In genomic region chr10:58210514-58210913, GRCm38 (mm10) we compare ENCODE assay signal across 27 mouse cellular contexts. TPM values are rescaled to one million over a fixed set of nuclear protein-coding genes. Genes with fewer than 3 reads are reported as not detected.
A peak's percentile ranks its signal among the peaks of the same experiment; 100 is the strongest.
DNase-seq lines count a peak whose midpoint lies in the region; ATAC-seq and TF ChIP-seq lines count a peak whose summit lies in the region.
"Had no signal": no experiment of that assay in that cellular context is flagged by ENCODE, and none has a peak within 500 bp of the region (broad histone marks: within the 10 kb centered on the region; RNA-seq: fewer than 3 reads in every experiment).

No protein-coding gene starts in this region.

- H3K4me3 ChIP-seq in heart, adult 2 months: no peak overlapping the region
- no peak overlapping the region for H3K4me3 ChIP-seq in kidney, adult 2 months (ENCODE audit: insufficient read depth, low read depth, low read length)
- peak overlapping the region; percentile 5; the same call in 1 of the 2 replicates for H3K4me3 ChIP-seq in testis, adult 2 months (ENCODE audit: control insufficient read depth, low read depth, low read length)

- H3K36me3 ChIP-seq in heart, adult 2 months (ENCODE audit: control insufficient read depth, insufficient read depth, low read length): no peaks in the 10 kb centered on the region
- no peaks in the 10 kb centered on the region for H3K36me3 ChIP-seq in kidney, adult 2 months (ENCODE audit: control insufficient read depth, insufficient read depth, low read length)
- no peaks in the 10 kb centered on the region for H3K36me3 ChIP-seq in testis, adult 2 months (ENCODE audit: control insufficient read depth, insufficient read depth, low read length)
- H3K36me3 ChIP-seq: G1E had no signal

- H3K27me3 ChIP-seq in heart, adult 2 months (ENCODE audit: control insufficient read depth, insufficient read depth, low read length): peaks cover 2% of the 10 kb centered on the region; the same call in 1 of the 2 replicates
- no peaks in the 10 kb centered on the region for H3K27me3 ChIP-seq in kidney, adult 2 months (replicated peaks; ENCODE audit: control insufficient read depth, insufficient read depth, low read length)
- H3K27me3 ChIP-seq in testis, adult 2 months (ENCODE audit: control insufficient read depth, insufficient read depth, low read length): no peaks in the 10 kb centered on the region

- H3K9ac ChIP-seq in heart, adult 2 months (ENCODE audit: low read depth, low read length): no peak overlapping the region

- 0 out of 2 replicates have a peak, but pooled peaks have one; percentile 8 for ATAC-seq in neutrophil, adult 5-6 weeks (ENCODE audit: extremely low read depth, insufficient number of reproducible peaks, low FRiP score, poor library complexity, severe bottlenecking)
- ATAC-seq: activated CD4-positive, CD25-positive, alpha-beta regulatory T cell, adult 4 months; CD4-positive, CD25-positive, alpha-beta regulatory T cell, adult 4 months; Patski had no signal

- WGBS in heart, adult 2 months: 38% methylated on average over 1 of the region's 1 CpGs
- 68% methylated on average over 1 of the region's 1 CpGs for WGBS in kidney, adult 2 months

- TF ChIP-seq CTCF in heart, adult 2 months (IDR thresholded peaks at IDR 0.05): no peak
- no peak for TF ChIP-seq CTCF in kidney, adult 2 months (conservative IDR thresholded peaks at IDR 0.05; ENCODE audit: insufficient read depth, insufficient read length, low read depth, low read length)
- no peak for TF ChIP-seq CTCF in testis, adult 2 months (IDR thresholded peaks at IDR 0.05; ENCODE audit: control insufficient read depth, insufficient read depth, insufficient replicate concordance, low read depth, low read length)

- no peak for TF ChIP-seq POLR2A in heart, adult 2 months (IDR thresholded peaks at IDR 0.05; ENCODE audit: insufficient read depth, low read depth, low read length)
- TF ChIP-seq POLR2A in kidney, adult 2 months (IDR thresholded peaks at IDR 0.05; ENCODE audit: low read depth, low read length): no peak
- TF ChIP-seq POLR2A in testis, adult 2 months (IDR thresholded peaks at IDR 0.05; ENCODE audit: control insufficient read depth, low read depth, low read length): no peak

- TF ChIP-seq EP300 in heart, adult 2 months (IDR thresholded peaks at IDR 0.05; ENCODE audit: insufficient read depth, low read depth, low read length): no peak

- no peaks in the 10 kb centered on the region; the same call in 1 of the 2 replicates for H3K79me2 ChIP-seq in heart, adult 2 months (replicated peaks; ENCODE audit: control insufficient read depth, insufficient read depth, low read length)

- no peaks in the 10 kb centered on the region for H3K4me1 ChIP-seq in heart, adult 2 months (ENCODE audit: control insufficient read depth, insufficient read depth, low read length)
- no peaks in the 10 kb centered on the region for H3K4me1 ChIP-seq in kidney, adult 2 months (ENCODE audit: control insufficient read depth, insufficient read depth, low read length)
- H3K4me1 ChIP-seq in testis, adult 2 months (ENCODE audit: control insufficient read depth, insufficient read depth, low read length): no peaks in the 10 kb centered on the region

- DNase-seq in heart, adult 11 months: peak; percentile 82
- no peak for DNase-seq in heart, adult 2 months
- peak; percentile 20 for DNase-seq in kidney, adult 2 months
- no peak for DNase-seq in kidney, postnatal 36 days
- no peak for DNase-seq in testis, postnatal 14 days (ENCODE audit: low spot score)
- DNase-seq in left cerebral cortex, postnatal 25 days (ENCODE audit: low spot score in 2 of 2): no peak
- DNase-seq: adrenal gland, adult 2 months; adrenal gland, adult 8-10 months; adrenal gland, postnatal 10 days; adrenal gland, postnatal 14 days; adrenal gland, postnatal 25 days; adrenal gland, postnatal 36 days; B cell, adult 2 months; cerebellum, adult 11 months; cerebellum, adult 11-12 months had no signal

- no peak overlapping the region for H3K27ac ChIP-seq in heart, adult 2 months
- no peak overlapping the region for H3K27ac ChIP-seq in kidney, adult 2 months (ENCODE audit: insufficient read depth, low read depth, low read length)
- H3K27ac ChIP-seq in testis, adult 2 months (ENCODE audit: control insufficient read depth, insufficient read depth, low read depth, low read length): no peak overlapping the region

- intact Hi-C loops in heart, adult 2 months (cut with DNase I): no loop called here
- intact Hi-C loops in left cerebral cortex, postnatal 25 days (cut with DNase I): no loop called here

RNA-seq across cellular contexts. Expression of gene AW822073, which starts 14.2 kb away (rescaled TPM):
- total RNA-seq in heart, adult 2 months (2021): not detected
- polyA plus RNA-seq in heart, adult 2 months (2012; rRNA removed): not detected in 2 replicates
- polyA plus RNA-seq in kidney, adult 2 months (2012; rRNA removed): not detected in 2 replicates
- 3.1 and 4.6 TPM in 2 replicates for polyA plus RNA-seq in testis, adult 2 months (2012; rRNA removed)
- total RNA-seq in neutrophil, adult 5-6 weeks (2017): not detected in 2 replicates
- not detected for total RNA-seq in left cerebral cortex, postnatal 25 days (2021)
- total RNA-seq: adrenal gland, adult 18-20 months; adrenal gland, adult 2 months; adrenal gland, adult 8-10 months; adrenal gland, postnatal 10 days; adrenal gland, postnatal 14 days; adrenal gland, postnatal 25 days; adrenal gland, postnatal 36 days; adrenal gland, postnatal 4 days; CH12.LX; MEL had no signal
- polyA plus RNA-seq: activated CD4-positive, CD25-positive, alpha-beta regulatory T cell, adult 4 months; adrenal gland, adult 2 months; brain, embryonic 14.5 days; C2C12; CD4-positive, CD25-positive, alpha-beta regulatory T cell, adult 4 months; G1E; Patski had no signal

RNA-seq across cellular contexts. Expression of gene Duxf3, which starts 22.0 kb away (rescaled TPM):
- not detected for total RNA-seq in heart, adult 2 months (2021)
- polyA plus RNA-seq in heart, adult 2 months (2012; rRNA removed): not detected in 2 replicates
- polyA plus RNA-seq in kidney, adult 2 months (2012; rRNA removed): not detected in 2 replicates
- polyA plus RNA-seq in testis, adult 2 months (2012; rRNA removed): 4.0 and 4.8 TPM in 2 replicates
- total RNA-seq in neutrophil, adult 5-6 weeks (2017): 0.47 TPM in 1 of 2 replicates, not detected in the other
- total RNA-seq in left cerebral cortex, postnatal 25 days (2021): not detected
- total RNA-seq: adrenal gland, adult 18-20 months; adrenal gland, adult 2 months; adrenal gland, adult 8-10 months; adrenal gland, postnatal 10 days; adrenal gland, postnatal 14 days; adrenal gland, postnatal 25 days; adrenal gland, postnatal 36 days; adrenal gland, postnatal 4 days; MEL had no signal
- polyA plus RNA-seq: adrenal gland, adult 2 months; brain, embryonic 14.5 days; C2C12; G1E; Patski had no signal

RNA-seq across cellular contexts. Expression of gene Gm4981, which starts 26.0 kb away (rescaled TPM):
- not detected for total RNA-seq in heart, adult 2 months (2021)
- not detected in 2 replicates for polyA plus RNA-seq in heart, adult 2 months (2012; rRNA removed)
- not detected in 2 replicates for polyA plus RNA-seq in kidney, adult 2 months (2012; rRNA removed)
- polyA plus RNA-seq in testis, adult 2 months (2012; rRNA removed): 0.20 and 0.29 TPM in 2 replicates
- total RNA-seq in neutrophil, adult 5-6 weeks (2017): 0.23 TPM in 1 of 2 replicates, not detected in the other
- not detected for total RNA-seq in left cerebral cortex, postnatal 25 days (2021)
- total RNA-seq: adrenal gland, adult 18-20 months; adrenal gland, adult 2 months; adrenal gland, adult 8-10 months; adrenal gland, postnatal 10 days; adrenal gland, postnatal 14 days; adrenal gland, postnatal 25 days; adrenal gland, postnatal 36 days; adrenal gland, postnatal 4 days; CH12.LX; G1E; MEL had no signal
- polyA plus RNA-seq: activated CD4-positive, CD25-positive, alpha-beta regulatory T cell, adult 4 months; adrenal gland, adult 2 months; brain, embryonic 14.5 days; C2C12; CD4-positive, CD25-positive, alpha-beta regulatory T cell, adult 4 months; G1E; Patski had no signal

RNA-seq across cellular contexts. Expression of gene Gcc2, which starts 44.8 kb away (rescaled TPM):
- total RNA-seq in heart, adult 2 months (2021): 10 to 100 TPM; 22.6 to 29.3 TPM
- polyA plus RNA-seq in heart, adult 2 months (2012; rRNA removed): 7.9 and 12.2 TPM in 2 replicates
- 11.3 and 13.0 TPM in 2 replicates for polyA plus RNA-seq in kidney, adult 2 months (2012; rRNA removed)
- 14.4 and 17.3 TPM in 2 replicates for polyA plus RNA-seq in testis, adult 2 months (2012; rRNA removed)
- total RNA-seq in neutrophil, adult 5-6 weeks (2017): 60.5 and 62.7 TPM in 2 replicates
- total RNA-seq in left cerebral cortex, postnatal 25 days (2021): 10 to 100 TPM; 84.9 to 98.4 TPM

Comparison
In these comparisons a context has a peak if more than half of its experiments do, and no peak if none do; other contexts are left out.
1. DNase-seq: peak in heart, adult 11 months (single experiment) and kidney, adult 2 months (single experiment); none in heart, adult 2 months (0 of 2), kidney, postnatal 36 days (0 of 2), testis, postnatal 14 days (single experiment) and left cerebral cortex, postnatal 25 days (0 of 2).